Mouse (Mus musculus): Measurements from ENCODE around the gene Lrwd1. TPM values are rescaled to one million over a fixed set of nuclear protein-coding genes. Genes with fewer than 3 reads are reported as not detected.

Gene Lrwd1
- total and polyA plus RNA-seq, 2 experiments from 2014 or later, result 16.8 to 35.8 TPM

GRCm38 (mm10) chr5:136109042-136109441, 26.8 kb downstream of the Lrwd1 start:
- 81% methylated on average over 3 of the region's 3 CpGs for WGBS
- Histone ChIP-seq H3K9ac (replicated peaks; ENCODE audit: low read length) (no peak overlapping the region), H3K27me3 (ENCODE audit: insufficient read depth, low read length) (no peaks in the 10 kb centered on the region), H3K27ac (no peak overlapping the region), H3K36me3 (ENCODE audit: insufficient read depth, low read length) (no peaks in the 10 kb centered on the region), H3K4me2 (ENCODE audit: low read depth, low read length) (no peak overlapping the region), H3K4me3 (ENCODE audit: low read length) (no peak overlapping the region), H3K4me1 (ENCODE audit: insufficient read depth, low read length) (no peaks in the 10 kb centered on the region), H3K9me3 (ENCODE audit: low read length) (no peaks in the 10 kb centered on the region)
- TF ChIP-seq CTCF (IDR thresholded peaks at IDR 0.05; ENCODE audit: low read depth), result no peak
- ATAC-seq, result no peak
- DNase-seq (ENCODE audit: low spot score), result no peak

- Histone ChIP-seq H3K4me3 (ENCODE audit: low read length) (no peak overlapping the region), H3K4me2 (ENCODE audit: low read depth, low read length) (no peak overlapping the region), H3K9ac (replicated peaks; ENCODE audit: low read length) (no peak overlapping the region), H3K9me3 (ENCODE audit: low read length) (no peaks in the 10 kb centered on the region), H3K4me1 (ENCODE audit: insufficient read depth, low read length) (no peaks in the 10 kb centered on the region), H3K27me3 (ENCODE audit: insufficient read depth, low read length) (no peaks in the 10 kb centered on the region), H3K36me3 (ENCODE audit: insufficient read depth, low read length) (no peaks in the 10 kb centered on the region), H3K27ac (no peak overlapping the region)
- no peak for ATAC-seq
- TF ChIP-seq CTCF (IDR thresholded peaks at IDR 0.05; ENCODE audit: low read depth), result no peak
- 52% methylated on average over 2 of the region's 2 CpGs for WGBS
- no peak for DNase-seq (ENCODE audit: low spot score)
Measured at GRCm38 (mm10) chr5:136108486-136108885, 27.4 kb downstream of the Lrwd1 start.

- TF ChIP-seq CTCF (IDR thresholded peaks at IDR 0.05; ENCODE audit: low read depth), result peak; percentile 73
- ATAC-seq (no peak), DNase-seq (ENCODE audit: low spot score) (peak; percentile 41)
- Histone ChIP-seq H3K9me3 (ENCODE audit: low read length) (no peaks in the 10 kb centered on the region), H3K4me1 (ENCODE audit: insufficient read depth, low read length) (peaks cover 7% of the 10 kb centered on the region; the same call in 1 of the 2 replicates), H3K36me3 (ENCODE audit: insufficient read depth, low read length) (no peaks in the 10 kb centered on the region), H3K9ac (replicated peaks; ENCODE audit: low read length) (no peak overlapping the region), H3K4me3 (ENCODE audit: low read length) (no peak overlapping the region), H3K27ac (no peak overlapping the region), H3K27me3 (ENCODE audit: insufficient read depth, low read length) (no peaks in the 10 kb centered on the region), H3K4me2 (ENCODE audit: low read depth, low read length) (no peak overlapping the region)
- 85% methylated on average over 5 of the region's 5 CpGs for WGBS
Measured at GRCm38 (mm10) chr5:136104511-136104910, 31.4 kb downstream of the Lrwd1 start.

- Histone ChIP-seq H3K4me3 (ENCODE audit: low read length) (peak overlapping the region; percentile 38), H3K9ac (replicated peaks; ENCODE audit: low read length) (peak overlapping the region; percentile 47), H3K9me3 (ENCODE audit: low read length) (no peaks in the 10 kb centered on the region), H3K27ac (no peak overlapping the region), H3K27me3 (ENCODE audit: insufficient read depth, low read length) (no peaks in the 10 kb centered on the region), H3K36me3 (ENCODE audit: insufficient read depth, low read length) (no peaks in the 10 kb centered on the region), H3K4me1 (ENCODE audit: insufficient read depth, low read length) (peaks cover 7% of the 10 kb centered on the region; the same call in 1 of the 2 replicates), H3K4me2 (ENCODE audit: low read depth, low read length) (peak overlapping the region; percentile 64)
- peak; percentile 93 for TF ChIP-seq CTCF (IDR thresholded peaks at IDR 0.05; ENCODE audit: low read depth)
- peak; percentile 93 for DNase-seq (ENCODE audit: low spot score)
- 5% methylated on average over 41 of the region's 41 CpGs for WGBS
- peak; percentile 85 for ATAC-seq
Measured at GRCm38 (mm10) chr5:136102099-136102820, 33.6 kb downstream of the Lrwd1 start.

- Histone ChIP-seq H3K36me3 (ENCODE audit: insufficient read depth, low read length) (no peaks in the 10 kb centered on the region), H3K27ac (no peak overlapping the region), H3K4me3 (ENCODE audit: low read length) (no peak overlapping the region), H3K4me2 (ENCODE audit: low read depth, low read length) (no peak overlapping the region), H3K9me3 (ENCODE audit: low read length) (no peaks in the 10 kb centered on the region), H3K9ac (replicated peaks; ENCODE audit: low read length) (no peak overlapping the region), H3K4me1 (ENCODE audit: insufficient read depth, low read length) (peaks cover 7% of the 10 kb centered on the region; the same call in 1 of the 2 replicates), H3K27me3 (ENCODE audit: insufficient read depth, low read length) (no peaks in the 10 kb centered on the region)
- ATAC-seq (no peak), DNase-seq (ENCODE audit: low spot score) (no peak)
- WGBS, result 79% methylated on average over 10 of the region's 10 CpGs
- no peak for TF ChIP-seq CTCF (IDR thresholded peaks at IDR 0.05; ENCODE audit: low read depth)
Measured at GRCm38 (mm10) chr5:136098536-136098935, 37.3 kb downstream of the Lrwd1 start.

- ATAC-seq, result no peak
- Histone ChIP-seq H3K9ac (replicated peaks; ENCODE audit: low read length) (no peak overlapping the region), H3K4me1 (ENCODE audit: insufficient read depth, low read length) (no peaks in the 10 kb centered on the region), H3K4me3 (ENCODE audit: low read length) (no peak overlapping the region), H3K9me3 (ENCODE audit: low read length) (no peaks in the 10 kb centered on the region), H3K27me3 (ENCODE audit: insufficient read depth, low read length) (no peaks in the 10 kb centered on the region), H3K27ac (no peak overlapping the region), H3K4me2 (ENCODE audit: low read depth, low read length) (no peak overlapping the region), H3K36me3 (ENCODE audit: insufficient read depth, low read length) (peaks cover 6% of the 10 kb centered on the region; the same call in 1 of the 2 replicates)
- WGBS, result 74% methylated on average over 7 of the region's 7 CpGs
- no peak for TF ChIP-seq CTCF (IDR thresholded peaks at IDR 0.05; ENCODE audit: low read depth)
- DNase-seq (ENCODE audit: low spot score), result no peak
Measured at GRCm38 (mm10) chr5:136095089-136095488, 40.8 kb downstream of the Lrwd1 start.
